Mouse (Mus musculus) heart, embryonic 14.5 days (tissue): ENCODE results near the gene Ugt1a6b. TPM values are rescaled to one million over a fixed set of nuclear protein-coding genes. Genes with fewer than 3 reads are reported as not detected.
"Not testable (repeated sequence)": the region's sequence is repeated elsewhere in the genome, so short reads cannot be mapped to it uniquely, and the experiment has no call there.

Experiments used
- ATAC-seq: fragments of 200-750 bp; cut with Nextera tagmentation; 2 replicates; pipeline ENCODE4 v1.8.0; 2017; ENCODE audit warnings: low read depth, moderate TSS enrichment; ENCODE audit not compliant: insufficient number of reproducible peaks, insufficient read depth, low FRiP score
- H3K27ac ChIP-seq, 2 experiments: fragments of 200-500 bp in 1 of 2; fragments of 300-500 bp in 1 of 2; sonication (generic) in 1 of 2; replicated peaks in 1 of 2; 2 replicates each; pipeline ENCODE4 v1.5.1; 2012 to 2014; ENCODE audit warnings: low read depth in 2 of 2, low read length in 2 of 2, control low read depth in 1 of 2, mild to moderate bottlenecking in 1 of 2, mixed read lengths in 1 of 2; ENCODE audit not compliant: control insufficient read depth in 1 of 2, insufficient read depth in 1 of 2
- H3K27me3 ChIP-seq: fragments of 300-500 bp; sonication (generic); 2 replicates; pipeline ENCODE4 v1.6.1; 2014; ENCODE audit warnings: mild to moderate bottlenecking, low read length, control low read depth; ENCODE audit not compliant: control insufficient read depth, insufficient read depth
- H3K36me3 ChIP-seq: fragments of 300-500 bp; sonication (generic); 2 replicates; pipeline ENCODE4 v1.6.1; 2014; ENCODE audit warnings: mild to moderate bottlenecking, control low read depth, low read length, mixed read lengths; ENCODE audit not compliant: control insufficient read depth, insufficient read depth
- H3K4me1 ChIP-seq, 2 experiments: fragments of 200-500 bp in 1 of 2; fragments of 300-500 bp in 1 of 2; sonication (generic) in 1 of 2; 2 replicates each; pipeline ENCODE4 v1.6.1; 2012 to 2014; ENCODE audit warnings: low read length in 2 of 2, control low read depth in 1 of 2, mixed read lengths in 1 of 2; ENCODE audit not compliant: control insufficient read depth in 2 of 2, insufficient read depth in 2 of 2
- H3K4me2 ChIP-seq: fragments of 300-500 bp; sonication (generic); 2 replicates; pipeline ENCODE4 v1.6.1; 2014; ENCODE audit warnings: mild to moderate bottlenecking, low read length
- H3K4me3 ChIP-seq, 2 experiments: fragments of 200-500 bp in 1 of 2; fragments of 300-500 bp in 1 of 2; sonication (generic) in 1 of 2; 2 replicates each; pipeline ENCODE4 v1.5.1; 2012 to 2014; ENCODE audit warnings: low read length in 2 of 2, mild to moderate bottlenecking in 2 of 2, control low read depth in 1 of 2, low read depth in 1 of 2, moderate library complexity in 1 of 2; ENCODE audit not compliant: control insufficient read depth in 1 of 2, insufficient read depth in 1 of 2
- H3K9ac ChIP-seq: fragments of 300-500 bp; sonication (generic); 2 replicates; pipeline ENCODE4 v1.6.1; 2014; ENCODE audit warnings: mild to moderate bottlenecking, low read length
- H3K9me3 ChIP-seq: fragments of 300-500 bp; sonication (generic); 2 replicates; pipeline ENCODE4 v1.6.1; 2016; ENCODE audit warnings: low read length, control low read depth; ENCODE audit not compliant: control insufficient read depth
- WGBS: fragments of 180-500 bp; shearing (Covaris S2); extraction: QIAGEN DNeasy Blood & Tissue Kit; methylation state at CpG from one replicate; pipeline ENCODE4 v1.1.7; 2014; 5-methylcytosine and 5-hydroxymethylcytosine counted together
- polyA plus RNA-seq: library from polyadenylated mRNA; unstranded; fragments of >200 nt; fragmentation: Nextera tagmentation; extraction: Ambion mirVana; gene quantifications from 2 replicates; pipeline ENCODE4 v1.2.1, GENCODE M21; 2014

Ugt1a6b gene
- polyA plus RNA-seq, 1 experiment from 2014 or later, result not detected

DNA sequence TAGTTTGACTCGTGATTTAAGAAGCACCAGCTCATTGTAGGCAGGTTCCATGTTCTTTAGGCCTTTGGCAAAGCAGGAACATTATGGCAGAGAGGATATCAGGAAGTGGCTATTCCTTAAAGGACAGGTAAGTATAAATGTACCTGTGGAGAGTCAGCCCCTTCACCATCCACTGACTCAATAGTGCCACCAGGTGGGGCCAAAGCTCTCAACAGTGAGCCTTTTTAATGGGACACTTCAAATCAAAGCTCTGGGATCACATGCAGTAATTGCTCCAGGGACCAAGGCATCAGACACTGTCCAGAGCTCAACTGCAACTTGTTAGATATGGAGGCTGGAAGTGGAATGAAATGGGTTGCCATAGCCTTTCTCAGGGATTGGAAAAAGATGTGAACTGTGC lies 18.5 kb downstream of the Ugt1a6b start:
- not testable (repeated sequence) for H3K27ac ChIP-seq, H3K4me3 ChIP-seq, H3K9ac ChIP-seq, ATAC-seq, H3K36me3 ChIP-seq, H3K9me3 ChIP-seq, H3K27me3 ChIP-seq, H3K4me2 ChIP-seq, H3K4me1 ChIP-seq
- WGBS, result no CpG with 5 or more reads among the region's 1 CpGs

GRCm38 (mm10) chr1:88125827-88126360 lies 22.8 kb downstream of the Ugt1a6b start:
- not testable (repeated sequence) for H3K27ac ChIP-seq, H3K9me3 ChIP-seq, H3K9ac ChIP-seq, ATAC-seq, H3K4me1 ChIP-seq, H3K4me3 ChIP-seq, H3K36me3 ChIP-seq, H3K4me2 ChIP-seq, H3K27me3 ChIP-seq
- WGBS, result 60% methylated on average over 4 of the region's 4 CpGs

- not testable (repeated sequence) for ATAC-seq, H3K9ac ChIP-seq, H3K27ac ChIP-seq, H3K4me2 ChIP-seq, H3K4me1 ChIP-seq, H3K4me3 ChIP-seq, H3K27me3 ChIP-seq, H3K36me3 ChIP-seq, H3K9me3 ChIP-seq
- WGBS, result 84% methylated on average over 2 of the region's 2 CpGs
Measured at GRCm38 (mm10) chr1:88129091-88129490, 26.0 kb downstream of the Ugt1a6b start.

- H3K36me3 ChIP-seq, H3K4me3 ChIP-seq, H3K4me2 ChIP-seq, H3K4me1 ChIP-seq, H3K27ac ChIP-seq, ATAC-seq, H3K9me3 ChIP-seq, H3K9ac ChIP-seq, H3K27me3 ChIP-seq: not testable (repeated sequence)
- WGBS, result 89% methylated on average over 1 of the region's 1 CpGs
Measured at GRCm38 (mm10) chr1:88130223-88130622, 27.2 kb downstream of the Ugt1a6b start.

GRCm38 (mm10) chr1:88133908-88134456 lies 30.9 kb downstream of the Ugt1a6b start:
- no peak overlapping the region for H3K27ac ChIP-seq
- ATAC-seq, result no peak
- H3K9me3 ChIP-seq, result no peaks in the 10 kb centered on the region
- no peak overlapping the region for H3K4me3 ChIP-seq
- H3K27me3 ChIP-seq, result no peaks in the 10 kb centered on the region
- WGBS, result 59% methylated on average over 3 of the region's 3 CpGs
- no peaks in the 10 kb centered on the region for H3K36me3 ChIP-seq
- H3K4me2 ChIP-seq, result no peak overlapping the region
- no peak overlapping the region for H3K9ac ChIP-seq
- no peaks in the 10 kb centered on the region for H3K4me1 ChIP-seq

DNA sequence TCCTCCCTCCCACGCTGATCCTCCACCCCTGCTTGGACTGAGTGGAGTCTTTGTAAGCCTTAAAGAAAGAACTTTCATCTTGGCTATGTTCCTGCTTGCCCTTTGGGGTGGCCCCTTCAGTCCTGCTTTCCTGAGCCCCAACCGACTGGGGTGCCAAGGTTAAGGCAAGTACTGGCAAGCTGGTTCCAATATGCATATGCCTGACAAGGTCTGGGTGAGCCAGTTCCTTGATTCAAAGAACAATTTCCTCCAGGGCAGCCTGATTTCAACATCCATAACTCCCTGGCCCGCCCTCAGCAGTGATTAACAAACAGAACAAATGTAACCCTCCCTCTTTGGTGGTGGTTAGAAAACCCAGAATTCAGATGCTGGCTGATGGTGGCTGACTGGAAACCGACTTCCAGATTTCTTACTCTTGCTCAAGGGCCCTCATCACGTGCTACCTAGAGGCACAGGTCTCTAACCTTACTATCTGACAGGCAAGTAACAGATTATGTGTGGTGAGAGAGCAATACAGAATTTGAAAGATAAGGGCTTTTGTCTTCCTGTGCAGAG lies 31.5 kb downstream of the Ugt1a6b start, which contains the start of gene Ugt1a6a:
Gene Ugt1a6a (plus strand): TSS at position 353 of the 555 bp plus-strand sequence.
- not testable (repeated sequence) for H3K36me3 ChIP-seq, H3K4me3 ChIP-seq, H3K4me2 ChIP-seq, H3K4me1 ChIP-seq, H3K9me3 ChIP-seq, ATAC-seq, H3K9ac ChIP-seq, H3K27ac ChIP-seq, H3K27me3 ChIP-seq
- WGBS, result 54% methylated on average over 5 of the region's 5 CpGs

GRCm38 (mm10) chr1:88135229-88135904 lies 32.3 kb downstream of the Ugt1a6b start:
- ATAC-seq, H3K9me3 ChIP-seq, H3K4me1 ChIP-seq, H3K27me3 ChIP-seq, H3K4me2 ChIP-seq, H3K9ac ChIP-seq, H3K27ac ChIP-seq, H3K4me3 ChIP-seq, H3K36me3 ChIP-seq: not testable (repeated sequence)
- WGBS, result 70% methylated on average over 5 of the region's 6 CpGs
